Mouse (Mus musculus): ENCODE results near the gene Ppp2r1b. TPM values are rescaled to one million over a fixed set of nuclear protein-coding genes. Genes with fewer than 3 reads are reported as not detected.

The Ppp2r1b gene
- polyA plus RNA-seq, 1 experiment from 2014 or later: 29.0 TPM

DNA sequence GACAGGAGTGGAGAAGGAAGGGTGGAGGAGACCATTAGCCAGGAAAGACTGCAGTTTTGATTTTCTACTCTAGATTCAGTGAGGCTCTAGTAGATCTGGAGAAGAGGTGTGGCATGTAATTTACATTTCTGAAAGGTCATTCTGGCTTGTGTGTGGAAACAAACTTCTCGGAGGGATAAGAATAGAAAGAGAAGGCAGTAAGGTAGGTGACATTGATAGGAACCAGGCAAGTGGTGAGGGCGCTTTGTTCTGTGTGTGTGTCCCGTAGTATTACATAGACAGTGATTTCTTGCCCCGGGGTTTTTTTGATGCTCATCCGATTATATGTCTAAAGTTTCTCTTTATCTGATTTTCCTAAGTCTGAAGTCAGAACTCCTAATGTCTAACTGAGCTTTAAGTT is 19.8 kb downstream of the Ppp2r1b start:
- no peak overlapping the region for H3K4me3 ChIP-seq (ENCODE audit: low read depth, low read length)
- no peak overlapping the region for H3K27ac ChIP-seq (ENCODE audit: low read depth)
- DNase-seq (no peak), ATAC-seq (no peak)
- WGBS (ENCODE audit: insufficient replicate concordance): 88% methylated on average over 5 of the region's 5 CpGs
- TF ChIP-seq CTCF (IDR thresholded peaks at IDR 0.05; ENCODE audit: low read depth): no peak
- no peak for TF ChIP-seq EP300 (IDR thresholded peaks at IDR 0.05; ENCODE audit: low read depth)
- H3K4me1 ChIP-seq (ENCODE audit: insufficient read depth): no peaks in the 10 kb centered on the region
- no peaks in the 10 kb centered on the region for H3K9me3 ChIP-seq (ENCODE audit: low read length)
- H3K9ac ChIP-seq (replicated peaks): no peak overlapping the region
- no peaks in the 10 kb centered on the region for H3K27me3 ChIP-seq (ENCODE audit: insufficient read depth, low read length)
- peaks cover 84% of the 10 kb centered on the region for H3K36me3 ChIP-seq (replicated peaks; ENCODE audit: insufficient read depth, low read length)
- no peak overlapping the region for H3K4me2 ChIP-seq (ENCODE audit: low read depth, low read length)

DNA sequence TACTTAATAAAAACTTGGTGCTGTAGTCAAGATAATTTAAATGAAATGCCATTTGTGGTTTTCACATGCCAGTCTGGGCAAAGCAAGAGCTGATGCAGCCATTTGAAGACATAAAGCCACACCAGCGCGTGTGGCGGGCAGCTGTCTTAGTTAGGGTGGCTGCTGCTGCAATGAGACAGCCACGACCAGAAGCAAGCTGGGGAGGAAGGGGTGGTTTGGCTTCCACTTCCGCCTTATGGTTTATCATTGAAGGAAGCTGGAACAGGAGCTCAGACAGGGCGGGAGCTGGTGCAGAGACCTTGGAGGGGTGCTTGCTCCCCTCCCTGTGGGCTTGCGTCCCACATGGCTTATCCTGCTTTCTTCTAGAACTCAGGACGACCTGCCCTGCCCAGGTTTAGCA is 20.7 kb downstream of the Ppp2r1b start:
- Histone ChIP-seq H3K27ac (ENCODE audit: low read depth) (no peak overlapping the region), H3K27me3 (ENCODE audit: insufficient read depth, low read length) (no peaks in the 10 kb centered on the region), H3K9ac (replicated peaks) (no peak overlapping the region), H3K9me3 (ENCODE audit: low read length) (no peaks in the 10 kb centered on the region), H3K36me3 (replicated peaks; ENCODE audit: insufficient read depth, low read length) (peaks cover 84% of the 10 kb centered on the region), H3K4me1 (ENCODE audit: insufficient read depth) (no peaks in the 10 kb centered on the region), H3K4me2 (ENCODE audit: low read depth, low read length) (no peak overlapping the region), H3K4me3 (ENCODE audit: low read depth, low read length) (no peak overlapping the region)
- DNase-seq: no peak
- WGBS (ENCODE audit: insufficient replicate concordance): 44% methylated on average over 8 of the region's 8 CpGs
- TF ChIP-seq CTCF (IDR thresholded peaks at IDR 0.05; ENCODE audit: low read depth) (no peak), EP300 (IDR thresholded peaks at IDR 0.05; ENCODE audit: low read depth) (no peak)
- ATAC-seq: no peak

DNA sequence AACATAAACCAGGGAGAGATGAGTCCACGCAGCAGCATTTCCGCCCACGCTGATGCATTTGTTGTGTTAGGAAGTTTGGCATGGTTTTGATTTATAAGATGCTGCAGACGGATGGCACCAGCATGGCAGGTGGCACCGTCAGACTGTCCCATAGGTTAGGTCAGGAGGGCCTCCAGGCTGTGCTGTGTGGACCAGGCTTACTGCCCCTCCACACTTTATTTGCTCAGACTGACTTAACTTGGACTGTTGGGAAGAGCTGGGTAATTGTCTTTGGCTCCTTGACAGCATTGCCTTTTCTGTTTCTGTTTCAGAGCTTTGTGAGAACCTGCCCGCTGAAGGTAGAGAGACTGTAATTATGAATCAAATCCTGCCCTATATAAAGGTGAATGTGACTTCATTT is 21.9 kb downstream of the Ppp2r1b start:
- H3K36me3 ChIP-seq (replicated peaks; ENCODE audit: insufficient read depth, low read length): peaks cover 76% of the 10 kb centered on the region
- DNase-seq (no peak), ATAC-seq (no peak)
- TF ChIP-seq CTCF (IDR thresholded peaks at IDR 0.05; ENCODE audit: low read depth): no peak
- TF ChIP-seq EP300 (IDR thresholded peaks at IDR 0.05; ENCODE audit: low read depth): no peak
- H3K9me3 ChIP-seq (ENCODE audit: low read length): no peaks in the 10 kb centered on the region
- no peak overlapping the region for H3K9ac ChIP-seq (replicated peaks)
- H3K4me1 ChIP-seq (ENCODE audit: insufficient read depth): no peaks in the 10 kb centered on the region
- no peaks in the 10 kb centered on the region for H3K27me3 ChIP-seq (ENCODE audit: insufficient read depth, low read length)
- no peak overlapping the region for H3K4me3 ChIP-seq (ENCODE audit: low read depth, low read length)
- WGBS (ENCODE audit: insufficient replicate concordance): 89% methylated on average over 6 of the region's 6 CpGs
- no peak overlapping the region for H3K4me2 ChIP-seq (ENCODE audit: low read depth, low read length)
- no peak overlapping the region for H3K27ac ChIP-seq (ENCODE audit: low read depth)

DNA sequence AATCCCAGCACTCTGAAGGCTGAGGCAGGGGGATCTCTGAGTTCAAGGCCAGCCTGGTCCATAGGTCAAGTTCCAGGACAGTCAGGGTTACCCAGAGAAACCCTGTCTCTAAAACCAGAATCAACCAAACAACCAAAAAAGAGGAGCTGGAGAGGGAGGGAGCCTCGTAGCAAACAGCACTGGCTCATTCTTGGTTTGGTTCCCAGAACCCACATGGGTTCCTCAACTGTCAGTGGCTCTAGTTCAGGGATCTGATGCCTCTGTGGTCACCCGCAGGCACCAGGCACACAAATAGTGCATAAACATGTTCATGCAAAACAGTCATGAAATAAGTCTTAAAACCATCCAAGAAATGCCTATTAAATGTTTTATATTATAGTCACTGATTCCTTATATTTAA is 23.1 kb downstream of the Ppp2r1b start:
- no peak overlapping the region for H3K27ac ChIP-seq (ENCODE audit: low read depth)
- H3K9ac ChIP-seq (replicated peaks): no peak overlapping the region
- WGBS (ENCODE audit: insufficient replicate concordance): 87% methylated on average over 2 of the region's 2 CpGs
- DNase-seq: no peak
- no peaks in the 10 kb centered on the region for H3K9me3 ChIP-seq (ENCODE audit: low read length)
- H3K27me3 ChIP-seq (ENCODE audit: insufficient read depth, low read length): no peaks in the 10 kb centered on the region
- no peak overlapping the region for H3K4me3 ChIP-seq (ENCODE audit: low read depth, low read length)
- TF ChIP-seq EP300 (IDR thresholded peaks at IDR 0.05; ENCODE audit: low read depth) (no peak), CTCF (IDR thresholded peaks at IDR 0.05; ENCODE audit: low read depth) (no peak)
- no peak overlapping the region for H3K4me2 ChIP-seq (ENCODE audit: low read depth, low read length)
- peaks cover 74% of the 10 kb centered on the region for H3K36me3 ChIP-seq (replicated peaks; ENCODE audit: insufficient read depth, low read length)
- no peaks in the 10 kb centered on the region for H3K4me1 ChIP-seq (ENCODE audit: insufficient read depth)
- ATAC-seq: no peak

DNA sequence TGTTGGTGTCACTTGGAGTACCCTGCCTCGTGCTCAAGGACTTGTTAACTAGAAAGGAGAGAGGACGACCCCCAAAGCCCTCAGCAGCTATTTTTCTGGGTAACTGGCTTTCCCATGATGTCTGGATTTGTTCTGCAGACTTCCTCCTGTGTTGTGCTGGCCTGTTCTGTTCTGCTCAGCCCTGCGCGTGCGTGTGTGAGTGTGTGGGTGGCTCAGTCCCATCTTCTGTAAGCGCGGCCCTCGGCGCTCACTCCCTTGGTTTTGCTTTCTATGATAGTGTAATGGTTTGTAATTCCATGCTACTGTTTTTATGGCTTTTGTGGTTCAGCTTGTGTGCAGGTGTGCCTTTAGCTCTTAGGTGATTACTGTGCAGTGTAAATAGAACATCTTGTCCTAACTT is 28.1 kb downstream of the Ppp2r1b start:
- no peak for ATAC-seq
- Histone ChIP-seq H3K9me3 (ENCODE audit: low read length) (no peaks in the 10 kb centered on the region), H3K4me3 (ENCODE audit: low read depth, low read length) (no peak overlapping the region), H3K27ac (ENCODE audit: low read depth) (no peak overlapping the region), H3K9ac (replicated peaks) (no peak overlapping the region), H3K36me3 (replicated peaks; ENCODE audit: insufficient read depth, low read length) (peaks cover 65% of the 10 kb centered on the region), H3K4me1 (ENCODE audit: insufficient read depth) (no peaks in the 10 kb centered on the region), H3K27me3 (ENCODE audit: insufficient read depth, low read length) (no peaks in the 10 kb centered on the region), H3K4me2 (ENCODE audit: low read depth, low read length) (no peak overlapping the region)
- no peak for DNase-seq
- WGBS (ENCODE audit: insufficient replicate concordance): 92% methylated on average over 9 of the region's 9 CpGs
- TF ChIP-seq EP300 (IDR thresholded peaks at IDR 0.05; ENCODE audit: low read depth): no peak
- no peak for TF ChIP-seq CTCF (IDR thresholded peaks at IDR 0.05; ENCODE audit: low read depth)

DNA sequence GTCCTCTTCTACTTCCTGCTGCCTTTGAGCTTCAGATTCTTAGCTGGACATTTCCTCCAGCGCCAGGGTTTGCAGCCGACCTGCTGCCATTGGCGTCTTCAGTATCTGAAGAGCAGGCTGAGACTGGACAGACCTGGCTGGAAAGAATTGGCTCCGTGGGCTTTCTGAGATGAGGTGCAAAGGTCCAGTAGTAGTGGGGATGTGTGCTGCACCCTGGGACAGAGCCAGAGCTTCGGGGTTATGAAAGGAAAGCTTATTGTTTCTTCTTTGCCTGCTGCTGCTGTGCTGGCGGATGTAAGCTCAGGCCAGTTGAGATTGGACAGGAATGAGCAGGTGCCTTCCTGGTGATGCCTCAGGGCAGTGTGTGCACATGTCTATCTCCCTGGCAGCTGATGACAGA is 28.9 kb downstream of the Ppp2r1b start:
- ATAC-seq: no peak
- DNase-seq: no peak

DNA sequence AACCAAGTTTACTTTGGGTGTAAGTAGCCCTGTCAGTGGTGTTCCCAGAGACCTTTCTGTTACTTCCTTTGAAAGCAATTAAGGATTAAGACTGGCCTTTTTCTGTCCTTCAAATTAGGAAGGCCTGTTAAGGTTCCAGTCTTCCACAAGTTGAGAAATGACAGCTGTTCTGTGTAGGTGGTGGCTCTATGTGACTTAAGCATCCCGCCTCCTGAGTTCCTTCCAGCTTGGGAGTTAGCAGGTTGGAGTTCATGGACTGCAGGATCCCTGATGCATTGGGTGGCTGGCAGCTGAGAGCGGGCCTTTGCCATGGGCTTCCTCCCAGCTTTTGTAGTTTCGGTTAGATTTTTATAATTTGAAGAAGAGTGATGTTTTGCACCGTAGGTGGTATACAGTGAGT is 30.4 kb downstream of the Ppp2r1b start:
- no peaks in the 10 kb centered on the region for H3K9me3 ChIP-seq (ENCODE audit: low read length)
- no peak for TF ChIP-seq EP300 (IDR thresholded peaks at IDR 0.05; ENCODE audit: low read depth)
- no peak for TF ChIP-seq CTCF (IDR thresholded peaks at IDR 0.05; ENCODE audit: low read depth)
- H3K4me1 ChIP-seq (ENCODE audit: insufficient read depth): no peaks in the 10 kb centered on the region
- peaks cover 75% of the 10 kb centered on the region for H3K36me3 ChIP-seq (replicated peaks; ENCODE audit: insufficient read depth, low read length)
- ATAC-seq: no peak
- DNase-seq: no peak
- 95% methylated on average over 4 of the region's 4 CpGs for WGBS (ENCODE audit: insufficient replicate concordance)
- H3K9ac ChIP-seq (replicated peaks): no peak overlapping the region
- H3K27me3 ChIP-seq (ENCODE audit: insufficient read depth, low read length): no peaks in the 10 kb centered on the region
- H3K4me3 ChIP-seq (ENCODE audit: low read depth, low read length): no peak overlapping the region
- H3K27ac ChIP-seq (ENCODE audit: low read depth): no peak overlapping the region
- no peak overlapping the region for H3K4me2 ChIP-seq (ENCODE audit: low read depth, low read length)

More for the DNA sequence above, 28.9 kb downstream of the Ppp2r1b start:
- no peak for TF ChIP-seq CTCF (IDR thresholded peaks at IDR 0.05; ENCODE audit: low read depth)
- TF ChIP-seq EP300 (IDR thresholded peaks at IDR 0.05; ENCODE audit: low read depth): no peak
- Histone ChIP-seq H3K9me3 (ENCODE audit: low read length) (no peaks in the 10 kb centered on the region), H3K4me3 (ENCODE audit: low read depth, low read length) (no peak overlapping the region), H3K4me2 (ENCODE audit: low read depth, low read length) (no peak overlapping the region), H3K36me3 (replicated peaks; ENCODE audit: insufficient read depth, low read length) (peaks cover 66% of the 10 kb centered on the region), H3K4me1 (ENCODE audit: insufficient read depth) (no peaks in the 10 kb centered on the region), H3K27ac (ENCODE audit: low read depth) (no peak overlapping the region), H3K27me3 (ENCODE audit: insufficient read depth, low read length) (no peaks in the 10 kb centered on the region), H3K9ac (replicated peaks) (no peak overlapping the region)
- 90% methylated on average over 6 of the region's 6 CpGs for WGBS (ENCODE audit: insufficient replicate concordance)
